Comparison of ENCODE assay signal across 16 mouse cellular contexts in the genomic region with DNA sequence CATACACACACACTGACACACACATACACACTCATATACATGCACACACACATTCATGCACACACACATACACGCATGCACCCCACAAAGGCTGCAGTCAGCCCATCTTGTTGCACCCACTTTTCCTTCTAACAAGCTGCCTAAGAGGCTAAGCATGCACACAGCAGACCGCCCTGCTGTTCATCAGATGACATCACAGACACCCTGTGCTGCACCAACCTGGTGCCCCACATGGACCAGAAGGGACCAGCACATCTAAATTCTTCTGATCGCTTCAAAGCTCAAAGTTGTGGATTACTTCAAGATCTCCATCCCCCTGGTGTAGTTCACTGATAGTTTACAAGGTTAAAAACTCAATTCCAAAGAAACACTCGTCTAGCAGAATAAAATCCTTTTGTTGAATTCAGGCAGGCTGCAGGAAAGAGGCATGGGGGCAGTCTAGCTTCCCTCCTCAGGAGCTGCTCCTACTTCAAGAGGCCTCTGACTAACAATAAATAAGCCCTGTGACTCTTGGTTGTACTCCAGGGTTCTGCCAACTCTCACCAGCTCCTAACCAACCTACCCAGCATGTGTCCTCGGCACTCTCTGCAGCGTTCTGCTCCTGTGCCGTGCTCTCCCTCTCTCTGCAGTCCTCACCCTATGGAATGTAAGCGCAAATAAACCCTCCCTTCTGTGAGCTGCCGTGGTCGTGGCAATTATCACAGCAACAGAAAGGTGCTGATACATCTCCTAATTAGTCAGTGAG. TPM values are rescaled to one million over a fixed set of nuclear protein-coding genes. Genes with fewer than 3 reads are reported as not detected.
DNase-seq lines count a peak whose midpoint lies in the region; ATAC-seq lines count a peak whose summit lies in the region.
"Had no signal": no experiment of that assay in that cellular context is flagged by ENCODE, and none has a peak within 500 bp of the region (broad histone marks: within the 10 kb centered on the region; RNA-seq: fewer than 3 reads in every experiment).

No protein-coding gene starts in this region.

- H3K4me1 ChIP-seq in heart, embryonic 16.5 days (ENCODE audit: control insufficient read depth, insufficient read depth, low read length) = peaks cover 38% of the 10 kb centered on the region
- H3K4me1 ChIP-seq in megakaryocyte, embryonic 14.5 days = no peaks in the 10 kb centered on the region
- peaks cover 45% of the 10 kb centered on the region for H3K4me1 ChIP-seq in neural tube, embryonic 15.5 days

- 47% methylated on average over 10 of the region's 10 CpGs for WGBS in heart, embryonic 16.5 days
- 58% methylated on average over 10 of the region's 10 CpGs for WGBS in neural tube, embryonic 15.5 days

- peak; percentile 54 for DNase-seq in cerebellum, adult 11 months
- no peak for DNase-seq in cerebellum, postnatal 4 days (ENCODE audit: low spot score in 2 of 2)
- DNase-seq in heart, adult 11 months = no peak
- DNase-seq: lung, adult 18-20 months; retina, postnatal 1 day; thymus, postnatal 4 days had no signal

- no peak overlapping the region for H3K4me3 ChIP-seq in heart, embryonic 16.5 days (ENCODE audit: low read length)
- H3K4me3 ChIP-seq in megakaryocyte, embryonic 14.5 days (replicated peaks) = peak overlapping the region; percentile 33
- no peak overlapping the region for H3K4me3 ChIP-seq in neural tube, embryonic 15.5 days (replicated peaks)
- H3K4me3 ChIP-seq: erythroblast, embryonic 14.5 days; myocyte had no signal

- no peaks in the 10 kb centered on the region for H3K27me3 ChIP-seq in heart, embryonic 16.5 days (ENCODE audit: control insufficient read depth, insufficient read depth, low read length)
- peaks cover 27% of the 10 kb centered on the region for H3K27me3 ChIP-seq in megakaryocyte, embryonic 14.5 days (replicated peaks)
- no peaks in the 10 kb centered on the region for H3K27me3 ChIP-seq in neural tube, embryonic 15.5 days (replicated peaks)
- H3K27me3 ChIP-seq: Patski had no signal

- no peak overlapping the region for H3K4me2 ChIP-seq in heart, embryonic 16.5 days (ENCODE audit: low read depth, low read length)
- no peak overlapping the region for H3K4me2 ChIP-seq in neural tube, embryonic 15.5 days

- H3K9me3 ChIP-seq in heart, embryonic 16.5 days (replicated peaks; ENCODE audit: control insufficient read depth, low read length) = no peaks in the 10 kb centered on the region
- H3K9me3 ChIP-seq in megakaryocyte, embryonic 14.5 days = no peaks in the 10 kb centered on the region
- no peaks in the 10 kb centered on the region for H3K9me3 ChIP-seq in neural tube, embryonic 15.5 days (replicated peaks)

- ATAC-seq in heart, embryonic 16.5 days (replicated peaks; ENCODE audit: extremely low read depth, insufficient read depth, low FRiP score) = no peak
- no peak for ATAC-seq in megakaryocyte, adult 5-6 weeks (ENCODE audit: poor library complexity, severe bottlenecking)
- ATAC-seq in neural tube, embryonic 15.5 days (ENCODE audit: low FRiP score) = no peak
- no peak for ATAC-seq in monocyte, adult 5-6 weeks (replicated peaks; ENCODE audit: insufficient number of reproducible peaks, low FRiP score, low TSS enrichment, poor library complexity, severe bottlenecking)
- ATAC-seq: Patski had no signal

- H3K36me3 ChIP-seq in heart, embryonic 16.5 days (ENCODE audit: control insufficient read depth, insufficient read depth) = no peaks in the 10 kb centered on the region
- no peaks in the 10 kb centered on the region for H3K36me3 ChIP-seq in megakaryocyte, embryonic 14.5 days (replicated peaks; ENCODE audit: low read length)
- H3K36me3 ChIP-seq in neural tube, embryonic 15.5 days = peaks cover 3% of the 10 kb centered on the region; the same call in 1 of the 2 replicates

- no peak overlapping the region for H3K9ac ChIP-seq in heart, embryonic 16.5 days (ENCODE audit: low read length)
- H3K9ac ChIP-seq in neural tube, embryonic 15.5 days (replicated peaks) = no peak overlapping the region

- peak overlapping the region; percentile 15; the same call in 1 of the 2 replicates for H3K27ac ChIP-seq in heart, embryonic 16.5 days (ENCODE audit: low read length)
- H3K27ac ChIP-seq in neural tube, embryonic 15.5 days (replicated peaks) = peak overlapping the region; percentile 68
- H3K27ac ChIP-seq: kidney, postnatal 0 days; stomach, postnatal 0 days had no signal

RNA-seq across cellular contexts. Expression of a gene that starts 22.9 kb away (rescaled TPM):
- 8.2 and 13.6 TPM in 2 replicates for polyA plus RNA-seq in heart, embryonic 16.5 days (2015; fragmentation: Nextera tagmentation; extraction: Ambion mirVana)
- 2.7 and 4.0 TPM in 2 replicates for polyA plus RNA-seq in megakaryocyte, embryonic 14.5 days (2012; ENCODE audit: insufficient read depth, low replicate concordance)
- total RNA-seq in megakaryocyte, adult 5-6 weeks (2015) = 0.71 and 1.3 TPM in 2 replicates
- 0.70 and 2.5 TPM in 2 replicates for total RNA-seq in megakaryocyte, adult 5-6 weeks (2017)
- polyA plus RNA-seq in neural tube, embryonic 15.5 days (2015; fragmentation: Nextera tagmentation; extraction: Ambion mirVana) = 21.6 and 27.0 TPM in 2 replicates
- 0.32 to 4.0 TPM (median 1.2 TPM) in 3 replicates for total RNA-seq in monocyte, adult 5-6 weeks (2017)

RNA-seq across cellular contexts. Expression of a gene that starts 43.7 kb away (rescaled TPM):
- 40.1 and 40.8 TPM in 2 replicates for polyA plus RNA-seq in heart, embryonic 16.5 days (2015; fragmentation: Nextera tagmentation; extraction: Ambion mirVana)
- 0.35 and 1.5 TPM in 2 replicates for polyA plus RNA-seq in megakaryocyte, embryonic 14.5 days (2012; ENCODE audit: insufficient read depth, low replicate concordance)
- total RNA-seq in megakaryocyte, adult 5-6 weeks (2015) = 4.8 and 5.0 TPM in 2 replicates
- total RNA-seq in megakaryocyte, adult 5-6 weeks (2017) = 11.9 and 13.3 TPM in 2 replicates
- 42.8 and 42.9 TPM in 2 replicates for polyA plus RNA-seq in neural tube, embryonic 15.5 days (2015; fragmentation: Nextera tagmentation; extraction: Ambion mirVana)
- 7.7 to 13.9 TPM (median 12.5 TPM) in 3 replicates for total RNA-seq in monocyte, adult 5-6 weeks (2017)
- polyA plus RNA-seq: erythroblast, embryonic 14.5 days had no signal

RNA-seq across cellular contexts. Expression of a gene that starts 49.0 kb away (rescaled TPM):
- 55.3 and 56.2 TPM in 2 replicates for polyA plus RNA-seq in heart, embryonic 16.5 days (2015; fragmentation: Nextera tagmentation; extraction: Ambion mirVana)
- polyA plus RNA-seq in megakaryocyte, embryonic 14.5 days (2012; ENCODE audit: insufficient read depth, low replicate concordance) = 28.9 and 32.8 TPM in 2 replicates
- 2.3 and 3.5 TPM in 2 replicates for total RNA-seq in megakaryocyte, adult 5-6 weeks (2015)
- 4.2 and 8.2 TPM in 2 replicates for total RNA-seq in megakaryocyte, adult 5-6 weeks (2017)
- 20.3 and 37.4 TPM in 2 replicates for polyA plus RNA-seq in neural tube, embryonic 15.5 days (2015; fragmentation: Nextera tagmentation; extraction: Ambion mirVana)
- total RNA-seq in monocyte, adult 5-6 weeks (2017) = 1.1 TPM in 1 of 3 replicates, not detected in the others

Comparison
In these comparisons a context has a peak if more than half of its experiments do, and no peak if none do; other contexts are left out.
1. RNA of a gene that starts 43.7 kb away (polyA plus RNA-seq): 42.8 to 42.9 TPM in neural tube, embryonic 15.5 days and 40.1 to 40.8 TPM in heart, embryonic 16.5 days; 0.35 to 1.5 TPM in megakaryocyte, embryonic 14.5 days; every median in the first group is over 10 times any median in the second.